Mouse (Mus musculus) left cerebral cortex, postnatal 4 days (tissue): Measurements from ENCODE around the gene 0610010F05Rik. TPM values are rescaled to one million over a fixed set of nuclear protein-coding genes. Genes with fewer than 3 reads are reported as not detected.
"Not testable (repeated sequence)": the region's sequence is repeated elsewhere in the genome, so short reads cannot be mapped to it uniquely, and the experiment has no call there.

ENCODE experiments used
- DNase-seq: peaks from one replicate; pipeline ENCODE4 v3.0.0-alpha.2; 2022
- intact Hi-C: fragments of 180-260 bp; cut with DNase I; formaldehyde crosslinking; loops from one replicate; pipeline ENCODE4 v1.15.1; 2025
- total RNA-seq, 2 experiments: library from RNA; stranded (reverse); gene quantifications; 2 replicates each; pipeline ENCODE4 v1.2.3; 2021

The 0610010F05Rik gene
- total RNA-seq, 2 experiments from 2014 or later = 107 to 116 TPM

DNA sequence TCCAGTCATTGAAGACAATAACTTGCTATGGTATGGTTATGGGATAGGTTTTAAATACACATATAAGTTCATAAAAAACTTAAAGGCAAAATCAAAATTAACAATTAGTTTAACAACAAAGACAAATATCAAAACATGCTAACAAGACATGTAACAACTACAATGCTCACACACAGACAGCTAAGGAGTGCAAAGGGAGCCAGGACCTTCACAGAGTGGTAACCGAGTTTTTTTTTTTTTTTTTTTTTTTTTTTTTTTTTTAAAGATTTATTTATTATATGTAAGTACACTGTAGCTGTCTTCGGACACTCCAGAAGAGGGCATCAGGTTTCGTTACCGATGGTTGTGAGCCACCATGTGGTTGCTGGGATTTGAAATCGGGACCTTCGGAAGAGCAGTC lies 26.1 kb downstream of the 0610010F05Rik start:
- DNase-seq = not testable (repeated sequence)
- intact Hi-C loops = loop anchor here (10.0 kb wide), 1 partner anchor 322 kb away; no protein-coding TSS in a partner anchor

DNA sequence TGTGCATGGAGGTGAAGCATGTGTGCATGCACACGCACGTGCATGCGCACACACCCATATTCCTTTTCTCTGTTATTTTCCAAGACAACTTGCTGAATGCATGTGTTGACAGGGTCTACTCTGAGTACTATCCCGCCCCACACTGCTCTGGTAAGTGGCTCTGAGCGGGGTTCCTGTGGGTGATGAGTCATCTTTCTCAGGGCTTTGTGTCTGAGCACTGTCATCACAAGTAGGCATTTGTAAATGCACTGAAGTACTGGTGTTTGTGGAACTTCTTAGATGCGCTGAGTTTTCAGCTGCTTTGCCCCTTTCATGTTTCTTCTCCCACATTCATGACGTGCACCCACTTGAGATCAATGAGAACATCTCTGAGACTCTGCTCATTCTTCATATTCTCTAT lies 63.3 kb downstream of the 0610010F05Rik start:
- no peak for DNase-seq
- intact Hi-C loops = no loop called here

DNA sequence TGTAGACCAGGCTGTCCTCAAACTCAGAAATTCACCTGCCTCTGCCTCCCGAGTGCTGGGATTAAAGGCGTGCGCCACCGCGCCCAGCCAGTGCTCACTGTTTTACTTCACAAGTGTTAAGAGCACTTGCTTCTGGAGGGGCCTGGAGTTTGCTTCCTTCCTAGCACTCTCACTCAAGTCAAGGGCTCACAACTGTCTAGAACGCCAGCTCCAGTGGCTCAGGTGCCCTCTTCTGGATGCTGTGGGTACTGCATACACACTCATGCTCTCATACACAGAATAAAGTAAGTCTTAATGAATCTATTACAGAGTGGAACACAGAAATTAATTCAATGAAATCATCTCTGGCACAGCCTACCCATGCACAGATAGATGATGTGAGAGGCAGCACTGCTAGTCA lies 67.7 kb downstream of the 0610010F05Rik start:
- intact Hi-C loops = loop anchor here (5.0 kb wide), 1 partner anchor 68 kb away; the partner anchor contains the start of gene Ahsa2
- peak; percentile 79 for DNase-seq

DNA sequence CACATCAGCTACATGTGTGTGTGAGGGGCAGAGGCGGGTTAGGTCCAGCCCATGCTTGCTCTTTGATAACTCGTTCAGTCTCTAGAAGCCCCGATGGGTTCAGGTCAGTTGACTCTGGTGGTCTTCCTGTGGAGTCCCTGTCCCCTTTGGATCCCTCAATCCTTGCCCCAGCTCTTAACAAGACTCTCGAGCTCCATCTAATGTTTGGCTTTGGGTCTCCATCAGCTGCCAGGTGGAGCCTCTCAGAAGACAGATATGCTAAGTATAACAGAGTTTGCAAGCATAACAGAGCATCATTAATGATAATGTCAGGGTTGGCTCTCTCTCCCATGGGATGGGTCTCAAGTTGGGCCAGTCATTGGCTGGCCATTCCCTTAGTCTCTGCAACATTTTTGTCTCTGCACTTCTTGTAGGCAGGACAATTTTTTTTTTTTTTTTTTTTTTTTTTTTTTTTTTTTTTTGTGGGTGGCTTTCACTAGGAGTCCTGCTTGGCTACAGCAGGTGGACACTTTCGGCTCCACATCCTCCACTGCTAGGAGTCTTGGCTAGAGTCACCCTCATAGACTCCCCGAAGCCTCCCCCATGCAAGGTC lies 76.3 kb downstream of the 0610010F05Rik start:
- DNase-seq = no peak
- intact Hi-C loops = no loop called here

DNA sequence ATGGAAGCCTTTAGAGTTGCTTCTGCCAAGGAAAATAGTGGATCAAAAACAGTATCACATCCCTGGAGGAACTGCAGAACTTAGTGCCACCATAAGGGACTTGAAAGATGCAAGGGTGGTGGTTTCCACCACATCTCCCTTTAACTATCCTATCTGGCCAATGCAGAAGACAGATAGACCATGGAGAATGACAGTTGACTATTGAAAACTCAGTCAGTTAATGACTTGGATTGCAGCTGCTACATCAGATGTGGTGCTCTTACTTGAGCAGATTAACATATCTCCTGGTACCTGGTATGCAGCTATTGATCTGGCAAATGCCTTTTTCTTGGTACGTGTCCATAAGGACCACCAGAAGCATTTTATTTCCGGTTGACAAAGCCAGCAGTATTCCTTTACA lies 96.0 kb downstream of the 0610010F05Rik start:
- no peak for DNase-seq
- intact Hi-C loops = no loop called here

DNA sequence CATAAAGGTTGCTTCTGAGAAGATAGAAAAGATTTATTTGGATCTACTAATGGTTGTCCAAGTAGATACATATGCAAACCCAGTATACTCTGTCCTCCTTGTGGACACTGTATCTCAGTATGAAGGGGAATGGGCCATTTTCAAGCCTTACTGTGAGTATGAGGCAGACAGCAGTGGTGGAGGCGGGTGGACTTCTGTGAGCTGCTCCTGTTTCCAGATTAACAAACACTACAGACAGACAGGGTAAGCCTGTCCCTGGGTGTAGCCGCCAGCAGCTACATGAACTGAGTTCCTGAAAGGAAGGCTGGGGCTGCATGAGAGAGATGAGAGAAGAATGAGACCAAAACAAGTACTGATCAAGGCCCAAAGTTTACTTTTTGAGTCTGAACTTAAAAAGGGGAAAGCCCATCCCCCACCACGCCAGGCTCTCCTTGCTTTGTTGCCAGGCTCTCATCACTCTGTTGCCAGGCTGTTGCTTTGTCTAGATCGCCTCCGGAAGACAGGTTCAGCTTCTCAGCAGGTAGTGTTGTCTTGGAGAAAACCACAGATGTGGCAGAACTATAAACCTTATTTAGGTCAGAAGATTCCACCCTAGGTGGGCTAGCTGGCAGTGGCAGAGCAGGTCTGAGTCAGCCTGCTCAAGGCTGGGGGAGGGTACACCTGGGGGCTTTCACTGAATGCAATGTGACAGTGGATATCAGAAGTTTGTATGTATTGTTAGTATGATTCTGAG lies 112.8 kb downstream of the 0610010F05Rik start, which contains the start of gene 1700093K21Rik:
TSS of gene 1700093K21Rik (minus strand) at position 683 of the 733 bp plus-strand sequence.
- intact Hi-C loops = no loop called here

DNA sequence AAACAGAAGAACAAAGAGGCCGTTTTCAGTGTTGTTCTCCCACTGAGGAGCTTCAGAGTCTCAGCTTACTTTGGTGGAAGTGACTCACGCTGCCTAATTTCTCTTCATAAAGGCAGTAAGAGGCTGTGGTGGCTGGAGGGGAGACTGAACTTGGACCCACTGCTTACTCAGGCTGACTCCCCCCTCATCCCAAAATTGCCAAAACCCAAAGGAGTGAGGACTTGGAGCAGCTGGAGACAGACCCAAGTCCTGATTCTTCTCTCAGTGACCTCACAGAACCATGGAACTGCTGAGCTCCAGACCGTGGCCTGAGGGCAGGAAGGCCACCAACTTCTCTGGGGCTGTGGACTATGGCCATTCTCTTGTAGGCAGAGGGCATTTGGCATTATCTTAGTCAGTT lies 114.5 kb downstream of the 0610010F05Rik start:
- intact Hi-C loops = no loop called here
- DNase-seq = no peak

More for the DNA sequence above, 112.8 kb downstream of the 0610010F05Rik start, which contains the start of gene 1700093K21Rik:
- no peak for DNase-seq

DNA sequence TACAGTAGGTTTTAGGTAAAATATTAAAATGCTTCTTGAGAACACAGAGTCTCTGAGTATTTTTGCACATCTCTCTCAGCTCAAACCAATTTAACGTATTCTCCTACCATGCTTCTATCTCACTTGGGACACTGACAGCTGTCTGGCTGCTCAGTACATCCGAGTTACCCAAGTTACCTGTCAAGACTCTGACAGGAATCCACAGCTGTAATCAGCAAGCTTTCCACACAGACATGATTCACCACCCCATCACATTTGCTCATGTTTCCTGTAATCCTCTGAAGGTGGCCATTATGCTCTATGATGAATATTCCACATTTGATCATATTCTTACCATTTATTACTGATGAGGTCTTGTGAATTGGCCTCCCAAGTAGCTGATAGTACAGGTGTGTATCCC lies 118.1 kb downstream of the 0610010F05Rik start:
- DNase-seq = no peak
- intact Hi-C loops = no loop called here

Other genes starting within 250 kb of the 0610010F05Rik start
- gene Ahsa2, start 135.6 kb downstream of the 0610010F05Rik start, total RNA-seq = 100 to 1,000 TPM; 105 to 114 TPM
- gene 1700093K21Rik, start 112.5 kb downstream of the 0610010F05Rik start, total RNA-seq = under 1 TPM in 1 of 2 experiments, not detected in 1; 0.40 TPM
- 10 to 100 TPM; 23.1 to 24.7 TPM for gene Pus10, start 32.0 kb upstream of the 0610010F05Rik start, total RNA-seq
- gene Pex13, start 32.3 kb upstream of the 0610010F05Rik start, total RNA-seq = 10 to 100 TPM; 22.6 to 22.7 TPM
- 1 to 10 TPM; 2.1 to 2.2 TPM for gene Rel, start 137.3 kb upstream of the 0610010F05Rik start, total RNA-seq